Mouse (Mus musculus) lung, postnatal 0 days (tissue): ENCODE measurements at regions not wholly inside any gene's neighbourhood (a gene's known extent, or its start where the extent isn't known, plus 50 kb on each side); places are given as distances from the start of the nearest gene placed in this dataset.
"Not testable (repeated sequence)": the region's sequence is repeated elsewhere in the genome, so short reads cannot be mapped to it uniquely, and the experiment has no call there.

Experiments
- ATAC-seq: fragments of 200-750 bp; cut with Nextera tagmentation; 2 replicates; pipeline ENCODE4 v1.8.0; 2017; ENCODE audit warnings: moderate library complexity
- DNase-seq: peaks from one replicate; pipeline ENCODE4 v3.0.0-alpha.2; 2016; ENCODE audit warnings: low spot score
- H3K27ac ChIP-seq: fragments of 300-500 bp; sonication (generic); 2 replicates; pipeline ENCODE4 v1.5.1; 2014; ENCODE audit warnings: antibody characterized with exemption, mild to moderate bottlenecking, low read length, mixed read lengths
- H3K27me3 ChIP-seq: fragments of 300-500 bp; sonication (generic); replicated peaks from 2 replicates; pipeline ENCODE4 v1.6.1; 2014; ENCODE audit warnings: low read length, mixed read lengths; ENCODE audit not compliant: insufficient read depth
- H3K36me3 ChIP-seq: fragments of 300-500 bp; sonication (generic); 2 replicates; pipeline ENCODE4 v1.6.1; 2014; ENCODE audit warnings: low read length, mixed read lengths; ENCODE audit not compliant: insufficient read depth
- H3K4me1 ChIP-seq: fragments of 300-500 bp; sonication (generic); 2 replicates; pipeline ENCODE4 v1.6.1; 2014; ENCODE audit warnings: antibody characterized with exemption, low read depth, low read length, mixed read lengths; ENCODE audit not compliant: insufficient read depth
- H3K4me2 ChIP-seq: fragments of 300-500 bp; sonication (generic); replicated peaks from 2 replicates; pipeline ENCODE4 v1.6.1; 2014; ENCODE audit warnings: low read depth, mild to moderate bottlenecking, low read length, moderate library complexity, mixed read lengths
- H3K4me3 ChIP-seq: fragments of 300-500 bp; sonication (generic); 2 replicates; pipeline ENCODE4 v1.5.1; 2014; ENCODE audit warnings: low read depth, low read length
- H3K9ac ChIP-seq: fragments of 300-500 bp; sonication (generic); replicated peaks from 2 replicates; pipeline ENCODE4 v1.6.1; 2014; ENCODE audit warnings: low read depth, mild to moderate bottlenecking
- H3K9me3 ChIP-seq: fragments of 300-500 bp; sonication (generic); 2 replicates; pipeline ENCODE4 v1.6.1; 2016; ENCODE audit warnings: low read length, mixed read lengths
- CTCF ChIP-seq: IDR thresholded peaks from 2 replicates; pipeline ENCODE4 v1.5.1; 2016; ENCODE audit warnings: antibody characterized with exemption, mild to moderate bottlenecking
- EP300 ChIP-seq: IDR thresholded peaks from 2 replicates; pipeline ENCODE4 v1.6.1; 2016; ENCODE audit warnings: antibody characterized with exemption, mild to moderate bottlenecking, control low read depth
- WGBS: fragments of 180-500 bp; shearing (Covaris S2); extraction: QIAGEN DNeasy Blood & Tissue Kit; methylation state at CpG from one replicate; pipeline ENCODE4 v1.1.7; 2014; 5-methylcytosine and 5-hydroxymethylcytosine counted together

DNA sequence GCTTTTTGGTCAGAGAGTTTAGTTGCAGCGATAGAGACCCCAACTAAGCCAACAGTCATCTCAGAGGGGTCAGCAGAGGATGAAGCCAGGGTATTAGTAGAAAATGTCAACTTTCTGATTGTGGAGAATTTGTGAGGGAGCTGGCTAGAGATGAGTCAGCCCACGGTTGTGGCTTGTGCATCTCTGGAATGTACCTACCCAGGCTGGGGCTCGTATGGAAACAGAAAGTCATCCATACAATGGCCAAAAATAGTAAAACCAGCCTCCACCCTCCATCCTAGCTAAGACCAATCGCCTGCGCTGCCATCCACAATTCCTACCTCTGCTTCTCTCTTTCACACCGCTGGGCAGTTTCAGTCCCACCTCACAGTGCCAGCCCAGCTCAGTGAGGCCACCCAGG, 94.9 kb downstream of the Gm5426 start:
- Histone ChIP-seq H3K36me3 (no peaks in the 10 kb centered on the region), H3K27ac (no peak overlapping the region), H3K9me3 (no peaks in the 10 kb centered on the region), H3K4me3 (no peak overlapping the region), H3K4me1 (no peaks in the 10 kb centered on the region), H3K27me3 (no peaks in the 10 kb centered on the region), H3K9ac (no peak overlapping the region), H3K4me2 (no peak overlapping the region)
- no peak for ATAC-seq
- no peak for TF ChIP-seq EP300
- no peak for TF ChIP-seq CTCF
- DNase-seq = no peak
- 81% methylated on average over 6 of the region's 6 CpGs for WGBS

- no peaks in the 10 kb centered on the region for H3K27me3 ChIP-seq
- no peak overlapping the region for H3K27ac ChIP-seq
- TF ChIP-seq CTCF = no peak
- no peak for TF ChIP-seq EP300
- DNase-seq (no peak), ATAC-seq (no peak)
- WGBS = 42% methylated on average over 1 of the region's 1 CpGs
- H3K36me3 ChIP-seq = no peaks in the 10 kb centered on the region
- no peak overlapping the region for H3K9ac ChIP-seq
- no peaks in the 10 kb centered on the region for H3K9me3 ChIP-seq
- no peaks in the 10 kb centered on the region for H3K4me1 ChIP-seq
- no peak overlapping the region for H3K4me2 ChIP-seq
- H3K4me3 ChIP-seq = no peak overlapping the region
These were observed 96.5 kb downstream of the Gm5426 start for GRCm38 (mm10) chr10:96232889-96233288.

DNA sequence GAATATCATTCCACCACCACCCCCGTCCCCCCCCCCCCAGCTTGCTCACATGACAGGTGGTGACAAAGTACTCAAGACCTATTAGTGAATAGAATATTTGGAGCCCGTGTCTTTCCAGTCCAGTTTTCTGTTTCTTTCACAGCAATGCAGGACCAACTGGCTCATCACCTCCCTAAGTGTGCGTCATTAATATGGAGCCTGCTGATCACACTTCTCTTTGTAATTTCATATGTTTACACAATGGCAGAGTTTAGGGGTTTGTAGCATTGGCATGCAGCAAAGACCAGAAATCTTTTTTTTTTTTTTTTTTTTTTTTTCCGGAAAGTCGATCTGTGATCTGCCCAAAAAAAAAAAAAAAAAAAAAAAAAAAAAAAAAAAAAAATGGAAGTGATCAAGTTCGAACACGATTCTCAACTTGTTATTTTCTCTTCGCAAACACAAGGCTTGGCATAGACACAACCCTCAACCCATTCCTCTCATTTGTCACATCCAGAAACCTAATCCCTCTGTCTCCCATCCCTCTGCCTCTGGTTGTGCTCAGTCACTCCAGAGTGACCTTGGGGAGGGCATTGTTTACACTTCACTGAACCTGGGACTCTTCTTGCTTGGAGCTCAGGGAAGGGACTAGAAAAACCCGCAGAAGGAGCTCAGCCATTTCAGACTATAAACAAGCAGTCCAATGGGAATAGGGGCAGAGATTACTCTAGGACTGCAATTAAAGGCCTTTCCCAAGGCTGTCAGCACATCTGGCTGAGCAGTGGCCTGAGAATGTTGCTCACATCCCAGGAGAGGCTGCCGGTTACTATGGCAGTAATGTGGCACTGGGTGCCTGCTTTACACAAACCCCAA, 98.4 kb downstream of the Gm5426 start:
- H3K4me2 ChIP-seq = no peak overlapping the region
- no peaks in the 10 kb centered on the region for H3K27me3 ChIP-seq
- no peaks in the 10 kb centered on the region for H3K36me3 ChIP-seq
- ATAC-seq = no peak
- H3K4me1 ChIP-seq = no peaks in the 10 kb centered on the region
- no peak overlapping the region for H3K9ac ChIP-seq
- no peak for TF ChIP-seq EP300
- no peak for TF ChIP-seq CTCF
- no peak overlapping the region for H3K4me3 ChIP-seq
- H3K9me3 ChIP-seq = no peaks in the 10 kb centered on the region
- no peak overlapping the region for H3K27ac ChIP-seq
- 67% methylated on average over 9 of the region's 10 CpGs for WGBS
- DNase-seq = no peak

GRCm38 (mm10) chr10:96236031-96236430, 99.6 kb downstream of the Gm5426 start:
- not testable (repeated sequence) for H3K4me3 ChIP-seq, ATAC-seq, H3K9ac ChIP-seq, H3K4me1 ChIP-seq, H3K36me3 ChIP-seq, DNase-seq, H3K4me2 ChIP-seq, H3K9me3 ChIP-seq, H3K27ac ChIP-seq, H3K27me3 ChIP-seq
- WGBS = 86% methylated on average over 4 of the region's 4 CpGs

- Histone ChIP-seq H3K9ac (no peak overlapping the region), H3K27me3 (no peaks in the 10 kb centered on the region), H3K9me3 (0 out of 2 replicates have a peak, but pooled peaks cover 1% of the 10 kb centered on the region), H3K4me1 (no peaks in the 10 kb centered on the region), H3K4me2 (no peak overlapping the region), H3K4me3 (no peak overlapping the region), H3K36me3 (no peaks in the 10 kb centered on the region), H3K27ac (no peak overlapping the region)
- TF ChIP-seq EP300 = no peak
- no peak for TF ChIP-seq CTCF
- DNase-seq (no peak), ATAC-seq (no peak)
- WGBS = 91% methylated on average over 6 of the region's 6 CpGs
These were observed 100.5 kb downstream of the Gm5426 start for GRCm38 (mm10) chr10:96236777-96237373.

- WGBS = 89% methylated on average over 5 of the region's 5 CpGs
- H3K36me3 ChIP-seq = no peaks in the 10 kb centered on the region
- H3K4me2 ChIP-seq = no peak overlapping the region
- H3K27ac ChIP-seq = no peak overlapping the region
- no peak overlapping the region for H3K4me3 ChIP-seq
- no peaks in the 10 kb centered on the region for H3K4me1 ChIP-seq
- H3K27me3 ChIP-seq = no peaks in the 10 kb centered on the region
- no peak for TF ChIP-seq CTCF
- TF ChIP-seq EP300 = no peak
- DNase-seq (no peak), ATAC-seq (no peak)
- 0 out of 2 replicates have a peak, but pooled peaks cover 2% of the 10 kb centered on the region for H3K9me3 ChIP-seq
- no peak overlapping the region for H3K9ac ChIP-seq
These were observed 101.2 kb downstream of the Gm5426 start for GRCm38 (mm10) chr10:96237572-96238130.
